24 mouse cellular contexts compared by ENCODE assay signal in genomic region chr4:101560137-101560536, GRCm38 (mm10).
"Had no signal": no experiment of that assay in that cellular context is flagged by ENCODE, and none has a peak within 500 bp of the region (broad histone marks: within the 10 kb centered on the region; RNA-seq: fewer than 3 reads in every experiment).

No protein-coding gene starts in this region.

- H3K27me3 ChIP-seq: heart, embryonic 13.5 days; heart, embryonic 15.5 days; hindbrain, embryonic 13.5 days; hindbrain, embryonic 15.5 days; limb, embryonic 12.5 days; liver, embryonic 13.5 days; liver, embryonic 15.5 days had no signal

- H3K27ac ChIP-seq: heart, adult 2 months; heart, embryonic 13.5 days; heart, embryonic 15.5 days; hindbrain, embryonic 13.5 days; hindbrain, embryonic 15.5 days; hindbrain, postnatal 0 days; left cerebral cortex, adult 2 months; limb, embryonic 10.5 days; limb, embryonic 12.5 days; liver, embryonic 13.5 days; liver, embryonic 15.5 days had no signal

- H3K36me3 ChIP-seq: heart, embryonic 13.5 days; heart, embryonic 15.5 days; hindbrain, embryonic 13.5 days; hindbrain, embryonic 15.5 days; limb, embryonic 10.5 days; limb, embryonic 12.5 days; liver, embryonic 13.5 days; liver, embryonic 15.5 days had no signal

- ATAC-seq: hindbrain, postnatal 0 days; intestine, embryonic 16.5 days had no signal

- H3K4me2 ChIP-seq: heart, embryonic 11.5 days; heart, embryonic 13.5 days; heart, embryonic 15.5 days; hindbrain, embryonic 13.5 days; hindbrain, embryonic 15.5 days; limb, embryonic 12.5 days; liver, embryonic 11.5 days; liver, embryonic 13.5 days; liver, embryonic 15.5 days had no signal

- H3K9ac ChIP-seq: heart, embryonic 13.5 days; heart, embryonic 15.5 days; hindbrain, embryonic 13.5 days; hindbrain, embryonic 15.5 days; limb, embryonic 12.5 days; liver, embryonic 13.5 days; liver, embryonic 15.5 days had no signal

- H3K9me3 ChIP-seq: heart, embryonic 13.5 days; heart, embryonic 15.5 days; hindbrain, embryonic 13.5 days; hindbrain, embryonic 15.5 days; limb, embryonic 10.5 days; limb, embryonic 12.5 days; liver, embryonic 13.5 days; liver, embryonic 15.5 days had no signal

- DNase-seq: gastrocnemius, postnatal 14 days; gastrocnemius, postnatal 36 days; heart, adult 2 months; heart, postnatal 14 days; heart, postnatal 36 days; kidney, adult 11 months; kidney, adult 8-10 months; kidney, postnatal 10 days; kidney, postnatal 25 days; kidney, postnatal 4 days; liver; liver, embryonic 13.5 days had no signal

- H3K4me3 ChIP-seq: heart, adult 2 months; heart, embryonic 13.5 days; heart, embryonic 15.5 days; hindbrain, embryonic 13.5 days; hindbrain, embryonic 15.5 days; left cerebral cortex, adult 2 months; limb, embryonic 10.5 days; limb, embryonic 12.5 days; liver, embryonic 13.5 days; liver, embryonic 15.5 days had no signal

- H3K4me1 ChIP-seq: heart, embryonic 13.5 days; heart, embryonic 15.5 days; limb, embryonic 10.5 days; limb, embryonic 12.5 days; liver, embryonic 13.5 days; liver, embryonic 15.5 days had no signal
